In the genomic region with DNA sequence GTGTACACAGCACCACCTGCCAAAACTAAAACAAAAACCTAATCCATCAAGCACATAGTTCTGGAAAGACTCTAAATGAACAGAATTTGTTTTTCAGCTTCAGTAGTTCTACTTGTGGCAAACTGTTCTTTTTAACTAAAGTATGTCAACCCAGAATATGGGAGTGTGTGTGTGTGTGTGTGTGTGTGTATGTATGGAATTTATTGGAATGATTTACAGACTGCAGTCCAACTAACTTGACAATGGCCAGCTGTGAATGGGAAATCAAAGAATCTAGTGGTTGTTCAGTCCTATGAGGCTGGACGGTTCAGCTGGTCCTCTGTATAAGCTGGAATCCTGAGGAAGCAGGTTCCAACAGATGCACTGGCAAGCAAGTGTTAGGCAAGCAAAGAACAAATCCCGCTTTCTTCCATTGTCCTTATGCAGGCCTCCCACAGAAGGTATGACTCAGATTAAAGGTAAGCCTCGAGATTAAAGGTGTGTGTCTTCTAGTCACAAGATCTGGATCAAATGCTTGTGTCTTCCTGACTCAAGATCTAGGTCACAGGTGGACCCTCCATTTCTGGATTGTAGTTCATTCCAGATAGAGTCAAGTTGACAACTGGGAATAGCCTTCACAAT, we compare ENCODE assay signal across 22 mouse cellular contexts. TPM values are rescaled to one million over a fixed set of nuclear protein-coding genes. Genes with fewer than 3 reads are reported as not detected.
DNase-seq lines count a peak whose midpoint lies in the region; ATAC-seq and TF ChIP-seq lines count a peak whose summit lies in the region.
"Had no signal": no experiment of that assay in that cellular context is flagged by ENCODE, and none has a peak within 500 bp of the region (broad histone marks: within the 10 kb centered on the region; RNA-seq: fewer than 3 reads in every experiment).

No protein-coding gene starts in this region.

- no peaks in the 10 kb centered on the region for H3K4me1 ChIP-seq in heart, adult 2 months (ENCODE audit: control insufficient read depth, insufficient read depth, low read length)
- no peaks in the 10 kb centered on the region for H3K4me1 ChIP-seq in lung, embryonic 14.5 days (ENCODE audit: insufficient read depth)
- H3K4me1 ChIP-seq in lung, adult 2 months (ENCODE audit: control insufficient read depth, insufficient read depth, low read length): no peaks in the 10 kb centered on the region
- H3K4me1 ChIP-seq in stomach, embryonic 15.5 days: no peaks in the 10 kb centered on the region
- H3K4me1 ChIP-seq: embryonic facial prominence, embryonic 12.5 days; forebrain, embryonic 12.5 days; heart, embryonic 10.5 days; hindbrain, embryonic 12.5 days had no signal

- H3K4me2 ChIP-seq in lung, embryonic 14.5 days: no peak overlapping the region
- H3K4me2 ChIP-seq in stomach, embryonic 15.5 days: no peak overlapping the region
- H3K4me2 ChIP-seq: embryonic facial prominence, embryonic 12.5 days; forebrain, embryonic 12.5 days; hindbrain, embryonic 12.5 days had no signal

- TF ChIP-seq CTCF in heart, adult 2 months (IDR thresholded peaks at IDR 0.05): no peak
- TF ChIP-seq CTCF in lung, embryonic 14.5 days (IDR thresholded peaks at IDR 0.05; ENCODE audit: low read depth): no peak
- TF ChIP-seq CTCF in lung, adult 2 months (IDR thresholded peaks at IDR 0.05; ENCODE audit: insufficient read depth, low read length): no peak

- no peak overlapping the region for H3K9ac ChIP-seq in heart, adult 2 months (ENCODE audit: low read depth, low read length)
- no peak overlapping the region for H3K9ac ChIP-seq in lung, embryonic 14.5 days
- no peak overlapping the region for H3K9ac ChIP-seq in stomach, embryonic 15.5 days
- H3K9ac ChIP-seq: embryonic facial prominence, embryonic 12.5 days; forebrain, embryonic 12.5 days; hindbrain, embryonic 12.5 days had no signal

- no peak for TF ChIP-seq POLR2A in heart, adult 2 months (IDR thresholded peaks at IDR 0.05; ENCODE audit: insufficient read depth, low read depth, low read length)
- no peak for TF ChIP-seq POLR2A in lung, adult 2 months (IDR thresholded peaks at IDR 0.05; ENCODE audit: borderline replicate concordance, extremely low read depth, low read depth, low read length)

- intact Hi-C loops in heart, adult 2 months (cut with DNase I): no loop called here

- no peaks in the 10 kb centered on the region for H3K79me2 ChIP-seq in heart, adult 2 months (replicated peaks; ENCODE audit: control insufficient read depth, insufficient read depth, low read length)

- 75% methylated on average over 3 of the region's 3 CpGs for WGBS in heart, adult 2 months
- WGBS in lung, embryonic 14.5 days: 57% methylated on average over 3 of the region's 3 CpGs
- 66% methylated on average over 3 of the region's 3 CpGs for WGBS in lung, adult 2 months
- WGBS in stomach, embryonic 15.5 days: 43% methylated on average over 3 of the region's 3 CpGs

- H3K9me3 ChIP-seq in lung, embryonic 14.5 days (ENCODE audit: low read depth, low read length): no peaks in the 10 kb centered on the region
- no peaks in the 10 kb centered on the region for H3K9me3 ChIP-seq in stomach, embryonic 15.5 days
- H3K9me3 ChIP-seq: embryonic facial prominence, embryonic 12.5 days; forebrain, embryonic 12.5 days; G1E; heart, embryonic 10.5 days; hindbrain, embryonic 12.5 days had no signal

- H3K36me3 ChIP-seq in heart, adult 2 months (ENCODE audit: control insufficient read depth, insufficient read depth, low read length): no peaks in the 10 kb centered on the region
- H3K36me3 ChIP-seq in lung, embryonic 14.5 days (ENCODE audit: insufficient read depth): no peaks in the 10 kb centered on the region
- no peaks in the 10 kb centered on the region for H3K36me3 ChIP-seq in stomach, embryonic 15.5 days
- H3K36me3 ChIP-seq: embryonic facial prominence, embryonic 12.5 days; forebrain, embryonic 12.5 days; G1E; heart, embryonic 10.5 days; hindbrain, embryonic 12.5 days had no signal

- ATAC-seq in lung, embryonic 14.5 days (ENCODE audit: insufficient read depth): no peak; the same call in 1 of the 2 replicates
- peak; percentile 50 for ATAC-seq in stomach, embryonic 15.5 days (ENCODE audit: insufficient read depth, low FRiP score, low read depth)
- no peak for ATAC-seq in activated CD4-positive, CD25-positive, alpha-beta regulatory T cell, adult 4 months
- ATAC-seq: forebrain, embryonic 16.5 days; hindbrain, embryonic 16.5 days had no signal

- peak; percentile 1 for DNase-seq in heart, adult 11 months
- DNase-seq in heart, adult 2 months: no peak
- DNase-seq in lung, embryonic 14.5 days: peak; percentile 41
- no peak for DNase-seq in lung, adult 2 months
- no peak for DNase-seq in layer of hippocampus, postnatal 10 days (ENCODE audit: low spot score in 2 of 2)
- DNase-seq: adrenal gland, postnatal 10 days; B cell, adult 2 months; cerebellum, adult 11 months; cerebellum, adult 8-10 months; cerebellum, postnatal 14 days; gastrocnemius, postnatal 14 days; heart, postnatal 10 days; heart, postnatal 4 days had no signal

- H3K4me3 ChIP-seq in heart, adult 2 months: no peak overlapping the region
- no peak overlapping the region for H3K4me3 ChIP-seq in lung, embryonic 14.5 days (ENCODE audit: low read depth, low read length)
- H3K4me3 ChIP-seq in lung, adult 2 months (replicated peaks; ENCODE audit: extremely low read depth, low read depth, low read length): no peak overlapping the region
- no peak overlapping the region for H3K4me3 ChIP-seq in stomach, embryonic 15.5 days (replicated peaks)
- H3K4me3 ChIP-seq: embryonic facial prominence, embryonic 12.5 days; forebrain, embryonic 12.5 days; heart, embryonic 10.5 days; hindbrain, embryonic 12.5 days had no signal

- no peak overlapping the region for H3K27ac ChIP-seq in heart, adult 2 months
- no peak overlapping the region for H3K27ac ChIP-seq in lung, embryonic 14.5 days (ENCODE audit: low read depth)
- 0 out of 2 replicates have a peak overlapping the region, but pooled peaks have one; percentile 7 for H3K27ac ChIP-seq in stomach, embryonic 15.5 days
- H3K27ac ChIP-seq: embryonic facial prominence, embryonic 12.5 days; forebrain, embryonic 12.5 days; heart, embryonic 10.5 days; hindbrain, embryonic 12.5 days had no signal

- TF ChIP-seq EP300 in heart, adult 2 months (IDR thresholded peaks at IDR 0.05; ENCODE audit: insufficient read depth, low read depth, low read length): no peak

- H3K27me3 ChIP-seq in heart, adult 2 months (ENCODE audit: control insufficient read depth, insufficient read depth, low read length): no peaks in the 10 kb centered on the region
- no peaks in the 10 kb centered on the region for H3K27me3 ChIP-seq in lung, embryonic 14.5 days (ENCODE audit: insufficient read depth, low read length)
- no peaks in the 10 kb centered on the region for H3K27me3 ChIP-seq in stomach, embryonic 15.5 days (replicated peaks)
- H3K27me3 ChIP-seq: embryonic facial prominence, embryonic 12.5 days; forebrain, embryonic 12.5 days; hindbrain, embryonic 12.5 days had no signal

RNA-seq across cellular contexts. Expression of a gene that starts 18.9 kb away (rescaled TPM):
- total RNA-seq in heart, adult 2 months (2021): 10 to 100 TPM; 23.5 to 26.7 TPM
- polyA plus RNA-seq in heart, adult 2 months (2012; rRNA removed): 4.7 and 10.9 TPM in 2 replicates
- 44.3 and 45.9 TPM in 2 replicates for polyA plus RNA-seq in lung, embryonic 14.5 days (2014; fragmentation: Nextera tagmentation; extraction: Ambion mirVana)
- 3.6 and 8.2 TPM in 2 replicates for polyA plus RNA-seq in lung, adult 2 months (2012; rRNA removed)
- polyA plus RNA-seq in stomach, embryonic 15.5 days (2015; fragmentation: Nextera tagmentation; extraction: Ambion mirVana): 24.9 and 29.0 TPM in 2 replicates
- polyA plus RNA-seq in activated CD4-positive, CD25-positive, alpha-beta regulatory T cell, adult 4 months (2017; shearing (Covaris generic)): 10 to 100 TPM; 20.4 to 22.8 TPM
- 10 to 100 TPM; 74.6 to 78.2 TPM for total RNA-seq in layer of hippocampus, postnatal 10 days (2021)

Comparison
In these comparisons a context has a peak if more than half of its experiments do, and no peak if none do; other contexts are left out.
1. DNase-seq: peak in heart, adult 11 months (single experiment) and lung, embryonic 14.5 days (single experiment); none in heart, adult 2 months (0 of 2), lung, adult 2 months (single experiment) and layer of hippocampus, postnatal 10 days (0 of 2).